In the genomic region with DNA sequence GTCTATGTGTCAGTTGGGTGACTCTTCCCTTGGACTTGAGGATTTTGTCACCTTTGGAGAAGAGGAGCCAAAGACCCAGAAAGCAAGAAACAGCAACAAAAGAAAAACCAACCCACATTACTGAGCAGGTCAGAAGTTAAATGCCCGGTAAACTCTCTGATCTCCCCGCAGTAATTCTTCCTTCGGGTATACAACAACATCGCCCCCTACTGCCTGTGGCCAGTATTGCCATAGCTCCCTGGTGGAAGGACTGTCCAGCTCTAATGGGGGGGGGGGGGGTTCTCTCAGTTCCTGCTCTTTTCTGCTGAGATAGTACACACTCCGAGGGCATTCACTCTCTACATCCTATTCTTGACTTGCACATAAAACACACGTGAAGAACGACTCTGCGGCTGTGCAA, we compare ENCODE assay signal across 11 mouse cellular contexts. TPM values are rescaled to one million over a fixed set of nuclear protein-coding genes. Genes with fewer than 3 reads are reported as not detected.
DNase-seq lines count a peak whose midpoint lies in the region; ATAC-seq and TF ChIP-seq lines count a peak whose summit lies in the region.
"Had no signal": no experiment of that assay in that cellular context is flagged by ENCODE, and none has a peak within 500 bp of the region (broad histone marks: within the 10 kb centered on the region; RNA-seq: fewer than 3 reads in every experiment).

No protein-coding gene starts in this region.

- WGBS in midbrain, embryonic 10.5 days = 29% methylated on average over 8 of the region's 8 CpGs
- 24% methylated on average over 8 of the region's 8 CpGs for WGBS in midbrain, embryonic 15.5 days
- WGBS in stomach, postnatal 0 days = 41% methylated on average over 8 of the region's 8 CpGs

- H3K9ac ChIP-seq in midbrain, embryonic 15.5 days = no peak overlapping the region
- no peak overlapping the region for H3K9ac ChIP-seq in stomach, postnatal 0 days (ENCODE audit: low read length)
- H3K9ac ChIP-seq: heart, embryonic 13.5 days; liver, embryonic 13.5 days; stomach, embryonic 15.5 days had no signal

- ATAC-seq in midbrain, embryonic 15.5 days (replicated peaks) = no peak
- no peak for ATAC-seq in stomach, postnatal 0 days (ENCODE audit: low FRiP score, low TSS enrichment)

- TF ChIP-seq CTCF in stomach, postnatal 0 days (IDR thresholded peaks at IDR 0.05; ENCODE audit: low read depth) = peak; percentile 58

- DNase-seq in frontal cortex, postnatal 36 days (ENCODE audit: low spot score in 2 of 2) = peak; percentile 58
- DNase-seq in frontal cortex, postnatal 14 days (ENCODE audit: low spot score in 2 of 2) = no peak
- peak; percentile 53 for DNase-seq in midbrain, embryonic 10.5 days (ENCODE audit: low spot score)
- peak; percentile 57 for DNase-seq in adrenal gland, postnatal 14 days
- DNase-seq in layer of hippocampus, postnatal 25 days (ENCODE audit: extremely low spot score in 1 of 2, low spot score in 1 of 2) = peak; percentile 45 to 87
- DNase-seq in stomach, postnatal 0 days (ENCODE audit: low spot score) = peak; percentile 37
- DNase-seq in spleen, postnatal 4 days (ENCODE audit: low spot score in 2 of 2) = no peak
- DNase-seq: liver, embryonic 13.5 days had no signal

- no peak overlapping the region for H3K4me3 ChIP-seq in midbrain, embryonic 10.5 days
- no peak overlapping the region for H3K4me3 ChIP-seq in midbrain, embryonic 15.5 days
- no peak overlapping the region for H3K4me3 ChIP-seq in stomach, postnatal 0 days (ENCODE audit: low read depth, low read length)
- H3K4me3 ChIP-seq: liver, embryonic 13.5 days; stomach, embryonic 15.5 days had no signal

- no peak overlapping the region for H3K27ac ChIP-seq in midbrain, embryonic 10.5 days (replicated peaks)
- no peak overlapping the region for H3K27ac ChIP-seq in midbrain, embryonic 15.5 days
- H3K27ac ChIP-seq in stomach, postnatal 0 days (replicated peaks) = no peak overlapping the region
- H3K27ac ChIP-seq: heart, embryonic 13.5 days; liver, embryonic 13.5 days; stomach, embryonic 15.5 days had no signal

- no peak for TF ChIP-seq EP300 in stomach, postnatal 0 days (optimal IDR thresholded peaks at IDR 0.05)

- H3K4me2 ChIP-seq in midbrain, embryonic 15.5 days = no peak overlapping the region
- no peak overlapping the region for H3K4me2 ChIP-seq in stomach, postnatal 0 days (replicated peaks; ENCODE audit: low read depth)
- H3K4me2 ChIP-seq: liver, embryonic 13.5 days; stomach, embryonic 15.5 days had no signal

- H3K4me1 ChIP-seq in midbrain, embryonic 10.5 days = peaks cover 19% of the 10 kb centered on the region
- H3K4me1 ChIP-seq in midbrain, embryonic 15.5 days = peaks cover 6% of the 10 kb centered on the region; the same call in 1 of the 2 replicates
- H3K4me1 ChIP-seq in stomach, postnatal 0 days (replicated peaks; ENCODE audit: control insufficient read depth, insufficient read depth) = no peaks in the 10 kb centered on the region
- H3K4me1 ChIP-seq: liver, embryonic 13.5 days; stomach, embryonic 15.5 days had no signal

- H3K9me3 ChIP-seq in midbrain, embryonic 10.5 days (replicated peaks) = no peaks in the 10 kb centered on the region
- no peaks in the 10 kb centered on the region for H3K9me3 ChIP-seq in midbrain, embryonic 15.5 days
- H3K9me3 ChIP-seq in stomach, postnatal 0 days (ENCODE audit: control insufficient read depth, low read length) = no peaks in the 10 kb centered on the region
- H3K9me3 ChIP-seq: heart, embryonic 13.5 days; liver, embryonic 13.5 days; stomach, embryonic 15.5 days had no signal

- peaks cover 86% of the 10 kb centered on the region for H3K27me3 ChIP-seq in midbrain, embryonic 10.5 days (ENCODE audit: low read depth, poor library complexity, severe bottlenecking)
- H3K27me3 ChIP-seq in midbrain, embryonic 15.5 days (replicated peaks) = peaks cover 59% of the 10 kb centered on the region
- H3K27me3 ChIP-seq in stomach, postnatal 0 days (ENCODE audit: control insufficient read depth, insufficient read depth, low read length) = peaks cover 3% of the 10 kb centered on the region; the same call in 1 of the 2 replicates

- no peaks in the 10 kb centered on the region for H3K36me3 ChIP-seq in midbrain, embryonic 10.5 days
- no peaks in the 10 kb centered on the region for H3K36me3 ChIP-seq in midbrain, embryonic 15.5 days (replicated peaks)
- H3K36me3 ChIP-seq in stomach, postnatal 0 days (ENCODE audit: control insufficient read depth, insufficient read depth, low read length) = no peaks in the 10 kb centered on the region
- H3K36me3 ChIP-seq: heart, embryonic 13.5 days; liver, embryonic 13.5 days; stomach, embryonic 15.5 days had no signal

RNA-seq across cellular contexts. Expression of gene Lhx4, which starts 30.0 kb away (rescaled TPM):
- 2.2 and 4.6 TPM in 2 replicates for polyA plus RNA-seq in midbrain, embryonic 10.5 days (2016; fragmentation: Nextera tagmentation; extraction: Ambion mirVana)
- polyA plus RNA-seq in midbrain, embryonic 15.5 days (2015; fragmentation: Nextera tagmentation; extraction: Ambion mirVana) = 1.5 and 1.6 TPM in 2 replicates
- not detected in 2 replicates for total RNA-seq in adrenal gland, postnatal 14 days (2021)
- total RNA-seq in layer of hippocampus, postnatal 25 days (2021) = under 1 TPM in 1 of 2 experiments, not detected in 1; 0.07 TPM
- polyA plus RNA-seq in stomach, postnatal 0 days (2015; fragmentation: Nextera tagmentation; extraction: Ambion mirVana) = 0.04 and 0.10 TPM in 2 replicates
- polyA plus RNA-seq: heart, embryonic 13.5 days; liver, embryonic 13.5 days had no signal

Comparison
In these comparisons a context has a peak if more than half of its experiments do, and no peak if none do; other contexts are left out.
1. DNase-seq: peak in frontal cortex, postnatal 36 days (2 of 2), midbrain, embryonic 10.5 days (single experiment), adrenal gland, postnatal 14 days (single experiment), layer of hippocampus, postnatal 25 days (2 of 2) and stomach, postnatal 0 days (single experiment); none in frontal cortex, postnatal 14 days (0 of 2) and spleen, postnatal 4 days (0 of 2).